Mouse (Mus musculus) lung, adult 2 months (tissue): ENCODE data around the gene Socs7.

Source experiments
- CTCF ChIP-seq: fragments of 200-500 bp; IDR thresholded peaks from 2 replicates; pipeline ENCODE4 v1.5.1; 2011; ENCODE audit warnings: mild to moderate bottlenecking, low read length, control low read depth; ENCODE audit not compliant: insufficient read depth
- POLR2A ChIP-seq: fragments of 200-500 bp; IDR thresholded peaks from 2 replicates; pipeline ENCODE4 v1.6.1; 2011; ENCODE audit warnings: low read depth, mild to moderate bottlenecking, control low read depth, low read length, borderline replicate concordance; ENCODE audit errors: extremely low read depth

GRCm38 (mm10) chr11:97372159-97372864 is 10.0 kb downstream of the Socs7 start:
- TF ChIP-seq CTCF (no peak), POLR2A (no peak)
